Mouse (Mus musculus) stomach, postnatal 0 days (tissue): ENCODE measurements at regions not wholly inside any gene's neighbourhood (a gene's known extent, or its start where the extent isn't known, plus 50 kb on each side); places are given as distances from the start of the nearest gene placed in this dataset.

Source experiments
- CTCF ChIP-seq: IDR thresholded peaks from 2 replicates; pipeline ENCODE4 v1.5.1; 2016; ENCODE audit warnings: antibody characterized with exemption, low read depth, mild to moderate bottlenecking, moderate library complexity
- EP300 ChIP-seq: optimal IDR thresholded peaks from 2 replicates; pipeline ENCODE3; 2016; ENCODE audit warnings: antibody characterized with exemption

DNA sequence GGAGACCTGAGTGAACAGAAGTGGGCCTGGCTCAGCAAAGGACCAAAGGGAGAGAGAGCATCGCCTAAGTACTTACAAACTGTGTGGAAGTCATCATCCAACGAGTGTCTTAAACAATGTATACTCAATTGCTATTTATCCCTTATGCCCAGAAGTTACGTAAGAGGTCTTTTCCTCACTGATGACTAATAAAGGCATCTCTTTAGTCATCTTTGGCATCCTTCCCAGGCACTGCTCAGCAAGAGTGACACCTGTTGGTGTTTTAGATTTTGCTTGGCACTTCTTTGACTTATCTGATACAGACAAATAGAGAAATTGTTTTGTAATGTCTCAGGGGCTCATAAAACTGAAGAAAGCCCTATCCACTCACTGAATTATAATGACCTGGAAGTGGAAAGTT lies 59.4 kb upstream of the Cenpw start:
- TF ChIP-seq CTCF, result no peak
- no peak for TF ChIP-seq EP300
